Mouse (Mus musculus): Measurements from ENCODE around the gene Srpk2. TPM values are rescaled to one million over a fixed set of nuclear protein-coding genes. Genes with fewer than 3 reads are reported as not detected.

The Srpk2 gene
- polyA plus RNA-seq, 1 experiment from 2014 or later: 36.2 TPM

- WGBS: 9% methylated on average over 38 of the region's 41 CpGs
- Histone ChIP-seq H3K27ac (ENCODE audit: low read length) (0 out of 2 replicates have a peak overlapping the region, but pooled peaks have one; percentile 13), H3K27me3 (ENCODE audit: control insufficient read depth, insufficient read depth, low read length) (no peaks in the 10 kb centered on the region), H3K9me3 (replicated peaks; ENCODE audit: control insufficient read depth, low read length) (no peaks in the 10 kb centered on the region), H3K36me3 (ENCODE audit: control insufficient read depth, insufficient read depth, low read length) (no peaks in the 10 kb centered on the region), H3K4me3 (replicated peaks; ENCODE audit: low read length) (peak overlapping the region; percentile 96), H3K4me2 (ENCODE audit: low read depth, low read length) (peak overlapping the region; percentile 96), H3K9ac (ENCODE audit: low read length) (peak overlapping the region; percentile 83), H3K4me1 (ENCODE audit: control insufficient read depth, insufficient read depth, low read length) (peaks cover 8% of the 10 kb centered on the region; the same call in 1 of the 2 replicates)
- peak; percentile 30 for ATAC-seq (ENCODE audit: insufficient read depth, low FRiP score)
Measured at GRCm38 (mm10) chr5:23676156-23677071, 8.0 kb downstream of the Srpk2 start.

GRCm38 (mm10) chr5:23675499-23676155 is 8.8 kb downstream of the Srpk2 start:
- peak overlapping the region; percentile 96 for H3K4me2 ChIP-seq (ENCODE audit: low read depth, low read length)
- H3K27me3 ChIP-seq (ENCODE audit: control insufficient read depth, insufficient read depth, low read length): no peaks in the 10 kb centered on the region
- no peaks in the 10 kb centered on the region for H3K9me3 ChIP-seq (replicated peaks; ENCODE audit: control insufficient read depth, low read length)
- peak overlapping the region; percentile 57 for H3K27ac ChIP-seq (ENCODE audit: low read length)
- H3K4me1 ChIP-seq (ENCODE audit: control insufficient read depth, insufficient read depth, low read length): peaks cover 8% of the 10 kb centered on the region; the same call in 1 of the 2 replicates
- peak overlapping the region; percentile 83 for H3K9ac ChIP-seq (ENCODE audit: low read length)
- H3K36me3 ChIP-seq (ENCODE audit: control insufficient read depth, insufficient read depth, low read length): no peaks in the 10 kb centered on the region
- peak; percentile 84 for ATAC-seq (ENCODE audit: insufficient read depth, low FRiP score)
- WGBS: under 1% methylated on average over 79 of the region's 95 CpGs
- peak overlapping the region; percentile 96 for H3K4me3 ChIP-seq (replicated peaks; ENCODE audit: low read length)

DNA sequence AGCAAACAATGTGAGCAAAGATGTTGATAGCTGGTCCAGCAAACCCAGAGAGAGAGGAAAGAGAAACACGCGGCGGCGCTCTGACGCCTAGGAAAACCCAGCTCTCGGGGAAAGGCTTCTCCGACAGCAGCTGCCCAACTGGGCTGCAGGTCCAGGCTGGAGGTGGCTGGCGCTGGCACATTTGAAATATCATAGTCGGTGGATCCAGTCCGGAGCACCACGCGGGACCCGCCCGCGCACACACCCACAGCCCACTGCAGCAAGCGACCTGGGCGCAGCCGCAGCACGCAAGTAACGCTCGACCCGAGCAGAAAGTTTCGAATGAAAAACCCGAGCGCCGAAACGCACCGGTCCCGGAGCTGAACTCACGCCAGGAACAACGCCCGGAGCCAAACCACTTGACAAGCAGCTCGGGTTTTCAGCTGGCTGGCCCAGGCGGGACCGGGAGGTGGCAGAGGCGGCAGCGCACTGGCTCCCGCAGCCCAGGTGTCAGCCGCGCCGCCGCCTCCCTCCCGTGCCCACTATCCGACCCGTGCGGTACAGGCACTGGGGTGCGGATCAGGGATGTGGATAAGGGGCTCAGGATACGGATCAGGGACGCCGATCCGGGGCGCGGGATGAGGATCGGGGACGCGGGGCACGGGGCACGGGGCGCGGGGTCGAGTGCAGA is 9.5 kb downstream of the Srpk2 start:
- under 1% methylated on average over 61 of the region's 61 CpGs for WGBS
- H3K4me3 ChIP-seq (replicated peaks; ENCODE audit: low read length): peak overlapping the region; percentile 96
- H3K36me3 ChIP-seq (ENCODE audit: control insufficient read depth, insufficient read depth, low read length): no peaks in the 10 kb centered on the region
- no peaks in the 10 kb centered on the region for H3K27me3 ChIP-seq (ENCODE audit: control insufficient read depth, insufficient read depth, low read length)
- H3K4me1 ChIP-seq (ENCODE audit: control insufficient read depth, insufficient read depth, low read length): peaks cover 8% of the 10 kb centered on the region; the same call in 1 of the 2 replicates
- H3K4me2 ChIP-seq (ENCODE audit: low read depth, low read length): peak overlapping the region; percentile 96
- peak overlapping the region; percentile 83 for H3K9ac ChIP-seq (ENCODE audit: low read length)
- peak; percentile 42; the same call in 1 of the 2 replicates for ATAC-seq (ENCODE audit: insufficient read depth, low FRiP score)
- H3K27ac ChIP-seq (ENCODE audit: low read length): peak overlapping the region; percentile 52; the same call in 1 of the 2 replicates
- H3K9me3 ChIP-seq (replicated peaks; ENCODE audit: control insufficient read depth, low read length): no peaks in the 10 kb centered on the region

GRCm38 (mm10) chr5:23672136-23672535 is 12.3 kb downstream of the Srpk2 start:
- ATAC-seq (ENCODE audit: insufficient read depth, low FRiP score): 0 out of 2 replicates have a peak, but pooled peaks have one; percentile 30
- H3K9ac ChIP-seq (ENCODE audit: low read length): no peak overlapping the region
- H3K4me2 ChIP-seq (ENCODE audit: low read depth, low read length): peak overlapping the region; percentile 16; the same call in 1 of the 2 replicates
- 44% methylated on average over 7 of the region's 7 CpGs for WGBS
- H3K9me3 ChIP-seq (replicated peaks; ENCODE audit: control insufficient read depth, low read length): no peaks in the 10 kb centered on the region
- no peak overlapping the region for H3K4me3 ChIP-seq (replicated peaks; ENCODE audit: low read length)
- H3K4me1 ChIP-seq (ENCODE audit: control insufficient read depth, insufficient read depth, low read length): peaks cover 8% of the 10 kb centered on the region; the same call in 1 of the 2 replicates
- no peaks in the 10 kb centered on the region for H3K27me3 ChIP-seq (ENCODE audit: control insufficient read depth, insufficient read depth, low read length)
- no peaks in the 10 kb centered on the region for H3K36me3 ChIP-seq (ENCODE audit: control insufficient read depth, insufficient read depth, low read length)
- H3K27ac ChIP-seq (ENCODE audit: low read length): no peak overlapping the region

- H3K4me2 ChIP-seq (ENCODE audit: low read depth, low read length): no peak overlapping the region
- no peak for ATAC-seq (ENCODE audit: insufficient read depth, low FRiP score)
- H3K27ac ChIP-seq (ENCODE audit: low read length): no peak overlapping the region
- H3K4me3 ChIP-seq (replicated peaks; ENCODE audit: low read length): no peak overlapping the region
- H3K27me3 ChIP-seq (ENCODE audit: control insufficient read depth, insufficient read depth, low read length): no peaks in the 10 kb centered on the region
- peaks cover 8% of the 10 kb centered on the region for H3K4me1 ChIP-seq (ENCODE audit: control insufficient read depth, insufficient read depth, low read length)
- H3K9ac ChIP-seq (ENCODE audit: low read length): no peak overlapping the region
- WGBS: 90% methylated on average over 4 of the region's 4 CpGs
- no peaks in the 10 kb centered on the region for H3K9me3 ChIP-seq (replicated peaks; ENCODE audit: control insufficient read depth, low read length)
- H3K36me3 ChIP-seq (ENCODE audit: control insufficient read depth, insufficient read depth, low read length): no peaks in the 10 kb centered on the region
Measured at GRCm38 (mm10) chr5:23670880-23671279, 13.5 kb downstream of the Srpk2 start.

- no peaks in the 10 kb centered on the region; the same call in 1 of the 2 replicates for H3K4me1 ChIP-seq (ENCODE audit: control insufficient read depth, insufficient read depth, low read length)
- no peaks in the 10 kb centered on the region for H3K27me3 ChIP-seq (ENCODE audit: control insufficient read depth, insufficient read depth, low read length)
- ATAC-seq (ENCODE audit: insufficient read depth, low FRiP score): no peak
- H3K9ac ChIP-seq (ENCODE audit: low read length): no peak overlapping the region
- no peaks in the 10 kb centered on the region for H3K36me3 ChIP-seq (ENCODE audit: control insufficient read depth, insufficient read depth, low read length)
- H3K27ac ChIP-seq (ENCODE audit: low read length): peak overlapping the region; percentile 66
- H3K9me3 ChIP-seq (replicated peaks; ENCODE audit: control insufficient read depth, low read length): no peaks in the 10 kb centered on the region
- no peak overlapping the region for H3K4me3 ChIP-seq (replicated peaks; ENCODE audit: low read length)
- no peak overlapping the region for H3K4me2 ChIP-seq (ENCODE audit: low read depth, low read length)
Measured at GRCm38 (mm10) chr5:23665906-23666305, 18.5 kb downstream of the Srpk2 start.

DNA sequence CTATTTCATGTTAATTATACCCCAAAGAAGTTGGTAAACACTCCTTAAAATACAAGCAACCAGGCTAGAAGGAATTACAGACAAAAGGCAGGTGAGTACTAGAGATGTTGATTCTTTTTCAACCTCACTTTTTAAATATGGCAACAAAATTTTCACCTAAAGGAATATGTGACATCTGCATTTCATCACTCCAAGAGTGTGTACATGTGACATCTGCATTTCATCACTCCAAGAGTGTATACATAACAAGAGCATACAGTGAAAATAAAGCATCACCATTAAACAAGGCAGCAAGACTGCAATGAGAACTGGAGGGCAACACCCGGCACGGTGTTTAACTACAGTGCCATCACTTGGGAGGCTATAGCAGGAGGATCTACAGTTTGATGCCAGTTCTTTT is 23.2 kb downstream of the Srpk2 start:
- no peak for ATAC-seq (ENCODE audit: insufficient read depth, low FRiP score)
- Histone ChIP-seq H3K27ac (ENCODE audit: low read length) (no peak overlapping the region), H3K9me3 (replicated peaks; ENCODE audit: control insufficient read depth, low read length) (no peaks in the 10 kb centered on the region), H3K9ac (ENCODE audit: low read length) (no peak overlapping the region), H3K27me3 (ENCODE audit: control insufficient read depth, insufficient read depth, low read length) (no peaks in the 10 kb centered on the region), H3K4me1 (ENCODE audit: control insufficient read depth, insufficient read depth, low read length) (no peaks in the 10 kb centered on the region; the same call in 1 of the 2 replicates), H3K4me2 (ENCODE audit: low read depth, low read length) (no peak overlapping the region), H3K4me3 (replicated peaks; ENCODE audit: low read length) (no peak overlapping the region), H3K36me3 (ENCODE audit: control insufficient read depth, insufficient read depth, low read length) (no peaks in the 10 kb centered on the region)
- 56% methylated on average over 2 of the region's 2 CpGs for WGBS

GRCm38 (mm10) chr5:23658017-23658416 is 26.4 kb downstream of the Srpk2 start:
- no peak for ATAC-seq (ENCODE audit: insufficient read depth, low FRiP score)
- Histone ChIP-seq H3K27ac (ENCODE audit: low read length) (no peak overlapping the region), H3K9me3 (replicated peaks; ENCODE audit: control insufficient read depth, low read length) (no peaks in the 10 kb centered on the region), H3K27me3 (ENCODE audit: control insufficient read depth, insufficient read depth, low read length) (no peaks in the 10 kb centered on the region), H3K9ac (ENCODE audit: low read length) (no peak overlapping the region), H3K4me1 (ENCODE audit: control insufficient read depth, insufficient read depth, low read length) (no peaks in the 10 kb centered on the region), H3K4me3 (replicated peaks; ENCODE audit: low read length) (no peak overlapping the region), H3K36me3 (ENCODE audit: control insufficient read depth, insufficient read depth, low read length) (no peaks in the 10 kb centered on the region), H3K4me2 (ENCODE audit: low read depth, low read length) (no peak overlapping the region)
- WGBS: 68% methylated on average over 5 of the region's 5 CpGs

Measured in stomach, embryonic 16.5 days (tissue).